Comparison of ENCODE assay signal across 18 mouse cellular contexts in the genomic region with DNA sequence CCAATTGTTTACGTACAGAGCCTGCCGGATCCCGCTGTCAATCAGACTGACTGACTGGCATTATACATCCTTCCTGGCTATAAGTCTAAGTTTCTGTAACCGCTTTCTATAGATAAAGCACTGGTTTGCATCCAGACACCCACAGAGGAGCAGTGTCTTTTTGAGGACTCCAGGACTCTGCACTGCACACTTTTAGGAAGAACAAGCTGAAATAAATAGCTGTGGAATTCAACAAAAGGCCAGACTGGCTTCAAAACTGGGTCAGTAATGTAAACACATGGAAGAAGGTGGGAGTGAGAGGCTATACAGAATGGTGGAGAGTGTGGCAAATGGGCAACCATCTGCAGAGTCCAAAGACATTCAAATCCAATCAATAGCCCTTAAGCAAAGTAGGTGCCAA.
"Had no signal": no experiment of that assay in that cellular context is flagged by ENCODE, and none has a peak within 500 bp of the region (broad histone marks: within the 10 kb centered on the region; RNA-seq: fewer than 3 reads in every experiment).

No protein-coding gene starts in this region.

- H3K9me3 ChIP-seq: midbrain, embryonic 10.5 days; neural tube, embryonic 12.5 days; neural tube, embryonic 15.5 days had no signal

- H3K4me2 ChIP-seq: lung, embryonic 14.5 days; neural tube, embryonic 12.5 days; neural tube, embryonic 15.5 days had no signal

- H3K27ac ChIP-seq: midbrain, embryonic 10.5 days; neural tube, embryonic 12.5 days had no signal

- DNase-seq: lung, adult 18-20 months; lung, embryonic 14.5 days; lung, postnatal 10 days; lung, postnatal 4 days; midbrain, embryonic 14.5 days; retina, postnatal 1 day; right cerebral cortex, adult 18-20 months; right cerebral cortex, postnatal 25 days; right cerebral cortex, postnatal 4 days; spleen, adult 18-20 months; thymus, adult 18-20 months; thymus, postnatal 14 days; thymus, postnatal 36 days had no signal

- H3K4me3 ChIP-seq: midbrain, embryonic 10.5 days; myocyte; neural tube, embryonic 12.5 days; neural tube, embryonic 15.5 days had no signal

- ATAC-seq: midbrain, embryonic 16.5 days had no signal

- H3K36me3 ChIP-seq: midbrain, embryonic 10.5 days; neural tube, embryonic 15.5 days had no signal

- H3K9ac ChIP-seq: lung, embryonic 14.5 days; neural tube, embryonic 12.5 days; neural tube, embryonic 15.5 days had no signal

- H3K27me3 ChIP-seq: neural tube, embryonic 12.5 days; neural tube, embryonic 15.5 days had no signal

- H3K4me1 ChIP-seq: midbrain, embryonic 10.5 days; neural tube, embryonic 12.5 days had no signal
